Mouse (Mus musculus) thymus, adult 2 months (tissue): ENCODE results near the gene Mapk8.

Experiments used
- CTCF ChIP-seq: fragments of 200-500 bp; IDR thresholded peaks from 2 replicates; pipeline ENCODE4 v1.5.1; 2012; ENCODE audit warnings: mild to moderate bottlenecking, control low read depth, low read length, moderate library complexity, borderline replicate concordance; ENCODE audit not compliant: control insufficient read depth, poor library complexity, insufficient read depth; ENCODE audit errors: extremely low read depth
- POLR2A ChIP-seq: fragments of 200-500 bp; IDR thresholded peaks from 2 replicates; pipeline ENCODE4 v1.6.1; 2012; ENCODE audit warnings: mild to moderate bottlenecking, low read length, control low read depth, moderate library complexity; ENCODE audit not compliant: control insufficient read depth, poor library complexity, insufficient read depth; ENCODE audit errors: extremely low read depth

DNA sequence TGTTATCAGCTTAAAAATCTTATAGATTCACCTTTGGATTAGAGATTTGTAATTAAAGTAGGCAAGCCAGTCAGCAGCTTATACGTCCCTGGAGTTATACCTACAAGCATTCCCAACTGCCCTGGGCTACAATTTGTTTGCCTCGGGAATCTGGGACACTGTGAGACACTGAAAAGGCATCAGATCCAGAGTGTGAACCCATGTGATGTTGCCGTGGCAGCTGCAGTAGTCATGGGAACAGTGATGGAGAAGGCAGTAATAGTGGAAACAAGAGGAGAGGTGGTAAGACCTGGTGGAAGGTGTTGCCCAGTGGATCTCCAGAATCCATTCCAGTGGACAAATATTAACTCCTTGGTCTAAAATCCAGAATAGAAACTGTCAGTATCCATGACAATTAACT lies 16.7 kb upstream of the Mapk8 start:
- TF ChIP-seq POLR2A = no peak
- TF ChIP-seq CTCF = no peak
